Mouse (Mus musculus): ENCODE measurements around the gene Cracr2b.

DNA sequence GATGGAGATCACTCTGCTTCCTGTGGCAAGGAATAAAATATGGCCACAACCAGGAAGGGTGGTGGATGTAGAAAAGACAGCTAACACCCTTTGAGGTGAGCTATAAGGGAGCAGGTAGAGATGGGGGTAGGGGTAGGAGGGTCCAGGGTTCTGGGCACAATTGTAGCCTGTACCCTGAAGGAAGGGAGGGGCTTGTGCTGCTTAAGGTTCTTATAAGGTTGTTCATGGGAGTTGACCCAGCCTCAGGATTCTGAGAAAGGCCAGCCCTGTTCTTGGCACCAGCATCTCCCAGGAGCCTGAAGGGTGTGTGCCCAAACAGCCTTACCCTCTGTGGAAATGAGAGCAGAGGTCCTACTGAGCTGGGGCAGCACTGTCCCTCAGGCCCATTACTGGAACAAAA, 9.0 kb upstream of the Cracr2b start:
- no peak for TF ChIP-seq CTCF (IDR thresholded peaks at IDR 0.05; ENCODE audit: low read depth)
- no peak for TF ChIP-seq EP300 (IDR thresholded peaks at IDR 0.05; ENCODE audit: low read depth)
